Mouse (Mus musculus): ENCODE measurements around the gene Wdr45b.
"Not testable (repeated sequence)": the region's sequence is repeated elsewhere in the genome, so short reads cannot be mapped to it uniquely, and the experiment has no call there.

Wdr45b gene

DNA sequence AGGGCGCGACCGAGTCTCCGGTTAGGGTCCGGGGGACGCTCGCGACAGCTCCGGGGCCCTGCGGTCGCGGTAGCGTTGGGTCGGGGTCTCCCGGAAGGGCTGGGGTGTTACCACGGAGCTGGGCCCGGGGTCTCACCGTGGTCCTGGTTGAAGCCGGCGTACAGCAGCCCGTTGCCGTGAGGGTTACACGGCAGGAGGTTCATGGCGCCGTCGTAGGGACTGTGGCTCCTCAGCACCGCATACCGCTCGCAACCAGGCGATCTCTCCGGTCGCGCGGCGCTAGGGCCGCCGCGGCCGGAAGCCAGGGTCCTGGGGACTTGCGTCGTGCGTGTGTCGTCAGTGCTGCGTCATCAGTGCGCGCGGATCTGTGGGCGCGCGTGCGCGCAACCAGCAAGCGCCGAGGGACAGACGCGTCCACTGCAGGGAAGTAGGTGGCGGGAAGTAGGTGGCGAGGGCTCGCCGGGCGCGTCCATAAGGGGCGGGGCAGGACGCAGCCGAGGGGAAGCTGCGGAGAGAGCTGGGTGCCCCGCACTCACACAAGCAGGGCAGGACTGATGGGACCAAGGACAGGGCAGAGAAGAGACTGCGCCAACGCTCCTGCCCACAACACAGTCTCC is at the start of gene Wdr45b:
Gene Wdr45b (minus strand): TSS at position 355 of the 617 bp plus-strand sequence.
- CTCF ChIA-PET, result interaction anchor here (0.7 kb wide), 2 partner anchors 119 to 1565 kb away, joined by 6 read pairs; no protein-coding TSS in a partner anchor

DNA sequence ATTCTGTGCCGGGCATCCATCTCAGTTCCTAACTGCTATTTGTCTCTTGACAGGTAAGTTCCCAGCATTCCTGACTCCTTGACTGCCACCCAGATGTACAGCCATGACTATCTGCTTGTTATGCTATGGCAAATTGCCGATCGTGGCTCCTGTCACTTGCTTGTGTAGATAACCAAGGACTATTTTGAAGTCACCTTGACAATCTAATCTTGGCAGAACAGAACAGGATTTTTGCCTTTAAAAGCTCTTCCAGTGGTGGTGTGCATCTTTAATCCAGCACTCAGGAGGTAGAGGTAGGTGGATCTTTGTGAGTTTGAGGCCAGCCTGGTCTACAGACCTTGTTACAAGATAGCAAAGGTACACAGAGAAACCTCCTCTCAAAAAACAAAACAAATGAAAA is 38.2 kb upstream of the Wdr45b start:
- CTCF ChIA-PET, result no interaction called here

DNA sequence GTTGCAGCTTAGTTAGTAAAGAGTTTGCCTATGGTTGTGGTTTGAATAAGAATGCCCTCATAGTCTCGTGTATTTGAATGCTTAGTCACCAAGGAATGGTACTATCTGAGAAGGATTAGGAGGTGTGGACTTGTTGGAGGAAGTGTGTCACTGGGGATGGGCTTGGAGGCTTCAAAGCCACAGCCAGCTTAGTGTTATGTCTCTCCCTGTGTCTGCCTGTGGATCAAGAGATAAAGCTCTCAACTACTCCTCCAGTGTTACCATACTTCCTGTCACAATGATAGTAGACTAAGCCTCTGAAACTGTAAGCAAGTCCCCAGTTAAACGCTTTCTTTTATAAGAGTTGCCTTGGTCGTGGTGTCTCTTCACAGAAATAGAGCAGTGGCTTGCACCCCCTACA is 36.5 kb upstream of the Wdr45b start:
- CTCF ChIA-PET, result no interaction called here

DNA sequence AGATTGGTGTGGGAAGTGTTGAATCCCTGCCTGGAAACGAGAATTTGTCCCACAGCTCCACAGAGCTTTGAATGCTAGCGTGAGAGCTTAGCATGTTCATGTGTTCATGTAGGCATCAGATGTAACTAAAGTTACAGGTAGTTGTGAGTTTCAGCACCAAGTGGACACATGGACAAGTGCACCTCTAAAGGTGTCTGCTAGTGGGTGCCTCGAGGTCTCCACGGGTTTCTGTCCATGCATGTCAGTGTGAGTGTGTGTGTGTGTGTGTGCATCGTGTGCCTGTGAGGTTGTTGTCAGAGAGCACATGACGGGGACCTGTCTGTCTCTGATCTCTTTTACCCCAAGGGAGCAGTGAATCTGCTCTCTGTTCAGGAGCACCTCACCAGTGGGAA is 34.3 kb upstream of the Wdr45b start:
- CTCF ChIA-PET, result interaction anchor here (0.6 kb wide), 1 partner anchor 19 kb away, joined by 3 read pairs; no protein-coding TSS in a partner anchor

DNA sequence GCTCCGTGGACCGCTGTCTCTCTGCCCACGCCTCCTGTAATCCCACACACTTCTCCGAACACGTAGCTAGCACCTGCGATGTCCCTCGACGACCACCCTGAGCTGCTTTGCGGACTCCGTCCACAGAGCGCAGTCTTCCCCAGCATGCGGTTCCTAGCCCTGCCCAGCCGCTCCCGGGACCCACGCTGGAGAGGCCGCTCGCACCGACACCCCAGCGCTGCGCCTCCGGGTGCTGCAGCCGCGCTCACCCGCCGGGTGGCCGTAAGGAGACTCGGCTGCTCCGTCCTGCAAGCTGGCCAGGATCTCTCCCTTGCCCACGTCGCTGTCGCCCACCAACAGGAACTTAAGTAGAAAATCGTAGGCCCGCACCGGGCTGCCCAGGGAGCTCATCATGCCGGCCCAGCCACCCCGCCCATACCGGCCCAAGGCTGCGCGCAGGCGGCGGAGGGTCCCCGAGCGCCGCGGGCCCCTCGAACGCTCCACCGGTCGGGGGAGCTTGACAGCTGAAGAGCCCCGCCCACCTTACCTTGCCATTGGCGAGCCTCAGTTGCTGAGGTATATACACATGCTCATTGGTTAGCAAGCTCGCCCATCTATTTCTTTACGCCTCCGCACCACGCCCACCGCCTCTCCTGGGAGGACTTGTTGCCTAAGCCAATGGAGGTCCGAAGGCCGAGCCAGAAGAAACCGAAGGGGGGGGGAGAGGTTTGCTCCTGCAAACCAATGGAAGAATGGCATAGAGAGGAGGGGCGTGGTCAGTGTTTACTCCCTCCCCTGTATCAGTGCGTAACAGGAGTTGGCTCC is 33.7 kb upstream of the Wdr45b start, which contains the start of gene Rab40b:
Gene Rab40b (minus strand): TSS at position 502 of the 804 bp plus-strand sequence.
- CTCF ChIA-PET, result no interaction called here

DNA sequence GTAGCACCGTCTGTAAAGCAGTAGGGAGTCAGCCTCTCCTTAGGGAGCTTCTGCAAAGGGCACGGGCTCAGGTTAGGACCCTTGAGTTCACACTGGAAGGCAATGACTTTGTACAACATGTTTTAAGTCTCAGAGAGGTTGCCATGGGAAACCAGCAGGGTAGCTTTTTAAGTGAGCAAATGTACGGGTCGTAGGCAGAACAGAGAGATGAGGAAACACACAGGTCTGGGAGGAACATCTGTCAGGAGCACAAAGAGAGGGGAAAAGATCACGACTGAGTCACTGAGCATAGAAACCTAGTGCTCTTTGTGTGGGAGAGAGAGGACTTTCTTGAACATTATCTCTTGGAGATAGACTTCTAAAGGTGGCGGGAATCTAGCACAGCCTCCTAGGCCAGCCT is 26.0 kb upstream of the Wdr45b start:
- CTCF ChIA-PET, result interaction anchor here (0.6 kb wide), 1 partner anchor 434 kb away, joined by 3 read pairs; no protein-coding TSS in a partner anchor

DNA sequence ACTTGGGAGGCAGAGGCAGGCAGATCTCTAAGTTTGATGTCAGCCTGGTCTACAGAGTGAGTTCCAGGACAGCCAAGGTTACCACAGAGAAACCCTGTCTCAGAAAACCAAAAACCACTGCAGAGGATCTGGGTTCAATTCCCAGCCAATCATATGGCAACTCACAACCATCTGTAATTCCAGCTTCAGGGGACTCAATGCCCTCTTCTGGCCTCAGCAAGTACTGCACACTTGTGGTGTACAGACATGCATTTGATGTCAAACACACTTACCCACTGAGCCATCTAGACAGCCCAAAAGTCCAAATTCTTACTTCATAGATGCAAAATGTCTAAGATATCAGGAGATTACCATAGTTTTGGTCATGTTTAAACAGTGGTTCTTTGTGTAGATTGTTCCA is 24.4 kb upstream of the Wdr45b start:
- CTCF ChIA-PET, result no interaction called here

DNA sequence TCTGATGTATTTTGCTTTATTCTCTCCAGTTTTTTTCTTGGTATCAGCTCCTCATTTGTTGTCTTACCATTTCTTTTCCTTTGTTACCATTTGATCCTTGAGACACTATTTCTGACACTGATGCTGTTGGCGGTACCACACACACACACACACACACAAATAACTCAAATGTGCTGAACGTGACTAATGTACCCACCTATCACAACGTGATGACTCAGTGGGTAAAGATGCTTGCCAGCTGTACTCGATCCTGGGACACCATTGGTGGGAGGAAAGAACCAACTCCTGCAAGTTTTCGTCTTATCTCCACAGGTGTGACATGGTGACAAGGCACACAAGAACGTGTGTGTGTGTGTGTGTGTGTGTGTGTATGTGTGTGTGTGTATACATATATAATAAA is 19.1 kb upstream of the Wdr45b start:
- CTCF ChIA-PET, result no interaction called here

DNA sequence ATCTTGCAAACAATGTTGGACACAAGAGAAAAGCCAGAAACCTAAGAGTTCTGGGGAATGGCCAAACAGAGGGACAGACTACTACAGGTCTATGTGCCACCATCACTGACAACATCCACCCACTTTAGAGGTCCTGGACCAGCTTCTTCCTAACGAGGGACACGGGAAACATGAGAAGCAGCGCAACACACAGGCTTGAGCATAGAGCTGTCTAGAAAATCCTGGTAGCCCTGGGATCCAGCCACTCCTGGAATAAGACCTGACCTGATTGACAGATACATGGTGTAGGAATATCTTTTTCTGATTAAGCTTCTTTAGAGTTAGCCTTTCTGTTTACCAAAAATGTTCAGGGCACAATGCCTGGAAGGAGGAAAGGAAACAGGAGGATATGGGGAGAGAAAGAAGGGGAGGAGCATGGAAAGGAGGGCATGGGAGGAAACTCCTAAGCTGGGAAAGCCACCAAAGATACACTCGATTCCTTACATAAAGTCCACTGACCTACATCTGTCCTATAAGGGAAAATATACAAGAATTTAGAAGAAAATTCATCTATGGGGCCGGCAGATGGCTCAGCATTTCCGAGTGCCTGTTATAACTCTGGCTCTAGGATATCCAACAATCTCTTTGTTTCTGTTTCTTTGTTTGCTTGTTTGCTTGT is 16.2 kb upstream of the Wdr45b start:
- CTCF ChIA-PET, result no interaction called here

DNA sequence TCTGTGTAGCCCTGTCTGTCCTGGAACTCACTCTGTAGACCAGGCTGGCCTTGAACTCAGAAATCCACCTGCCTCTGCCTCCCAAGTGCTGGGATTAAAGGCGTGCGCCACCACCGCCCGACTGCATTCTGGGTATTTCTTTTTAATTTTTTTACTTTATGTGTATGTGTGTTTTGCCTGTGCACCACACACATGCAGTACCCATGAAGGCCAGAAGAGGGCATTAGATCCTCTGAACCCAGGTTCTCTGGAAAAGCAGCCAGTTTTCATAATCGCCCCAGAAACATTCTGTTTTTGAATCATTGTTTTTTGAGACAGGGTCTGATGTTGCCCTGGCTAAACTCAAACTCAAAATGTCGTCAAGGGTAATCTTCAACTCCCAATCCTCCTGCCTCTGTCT is 15.4 kb upstream of the Wdr45b start:
- CTCF ChIA-PET, result no interaction called here

DNA sequence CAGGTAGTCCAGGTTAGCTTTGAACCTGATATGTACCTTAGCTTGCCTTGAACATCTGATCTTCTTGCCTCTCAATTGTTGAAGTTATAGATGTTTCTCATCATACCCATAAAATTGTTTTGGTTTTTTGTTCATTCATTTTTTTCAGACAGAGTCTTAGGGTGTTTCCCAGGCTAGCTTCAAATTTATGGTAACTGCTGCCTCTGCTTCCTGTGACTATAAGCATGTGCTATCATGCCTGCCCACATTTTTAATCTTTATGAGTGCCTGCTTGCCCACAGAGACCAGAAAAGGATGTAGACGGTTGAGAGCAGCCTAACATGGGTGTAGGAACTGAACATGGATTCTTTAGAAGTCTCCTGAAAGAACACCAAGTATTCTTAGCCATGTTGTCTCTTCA is 14.5 kb upstream of the Wdr45b start:
- CTCF ChIA-PET, result no interaction called here

DNA sequence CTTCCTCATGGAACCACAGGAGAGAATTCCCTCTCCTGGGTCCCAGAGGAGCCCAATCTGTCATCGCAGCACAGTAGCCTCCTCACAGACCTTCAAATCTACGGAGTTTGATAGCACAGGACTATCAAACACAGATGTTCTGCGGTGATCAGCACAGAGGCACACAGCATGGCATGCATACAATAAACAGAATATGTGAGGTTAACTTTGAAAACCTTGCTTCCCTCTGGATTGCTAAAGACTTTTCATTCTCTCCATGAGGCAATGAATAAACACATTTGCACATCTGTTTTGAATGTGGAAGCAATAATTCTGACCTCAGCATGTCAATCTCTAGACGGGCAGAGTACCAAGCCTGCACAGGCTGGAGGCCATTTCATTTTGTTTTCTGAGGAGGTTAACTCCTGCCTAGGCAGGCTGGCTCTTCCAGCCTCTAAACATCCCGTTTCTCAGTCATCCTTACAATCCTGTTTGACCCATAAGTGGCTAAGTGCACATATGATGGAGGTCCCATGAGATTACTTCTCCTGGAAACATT is 13.0 kb upstream of the Wdr45b start:
- CTCF ChIA-PET, result no interaction called here

DNA sequence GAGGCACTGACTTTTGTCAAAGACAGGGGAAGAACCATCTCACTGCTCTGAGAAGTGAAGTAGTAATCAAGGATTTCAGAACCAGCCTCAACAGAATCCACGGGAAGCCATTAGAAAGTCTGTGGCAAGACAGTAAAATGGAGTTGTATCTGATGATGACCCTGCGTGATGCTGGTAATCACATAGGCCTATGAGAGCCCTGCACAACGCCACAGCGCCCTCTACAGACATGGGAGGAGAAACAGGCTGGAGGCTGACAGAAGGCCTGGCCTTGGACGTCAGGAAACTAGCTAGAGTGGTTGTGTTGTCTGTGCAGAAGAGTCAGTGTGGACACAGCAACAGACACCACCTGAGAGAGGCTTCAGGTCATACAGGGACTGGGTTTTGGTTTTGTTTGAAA is 8.0 kb upstream of the Wdr45b start:
- CTCF ChIA-PET, result no interaction called here

DNA sequence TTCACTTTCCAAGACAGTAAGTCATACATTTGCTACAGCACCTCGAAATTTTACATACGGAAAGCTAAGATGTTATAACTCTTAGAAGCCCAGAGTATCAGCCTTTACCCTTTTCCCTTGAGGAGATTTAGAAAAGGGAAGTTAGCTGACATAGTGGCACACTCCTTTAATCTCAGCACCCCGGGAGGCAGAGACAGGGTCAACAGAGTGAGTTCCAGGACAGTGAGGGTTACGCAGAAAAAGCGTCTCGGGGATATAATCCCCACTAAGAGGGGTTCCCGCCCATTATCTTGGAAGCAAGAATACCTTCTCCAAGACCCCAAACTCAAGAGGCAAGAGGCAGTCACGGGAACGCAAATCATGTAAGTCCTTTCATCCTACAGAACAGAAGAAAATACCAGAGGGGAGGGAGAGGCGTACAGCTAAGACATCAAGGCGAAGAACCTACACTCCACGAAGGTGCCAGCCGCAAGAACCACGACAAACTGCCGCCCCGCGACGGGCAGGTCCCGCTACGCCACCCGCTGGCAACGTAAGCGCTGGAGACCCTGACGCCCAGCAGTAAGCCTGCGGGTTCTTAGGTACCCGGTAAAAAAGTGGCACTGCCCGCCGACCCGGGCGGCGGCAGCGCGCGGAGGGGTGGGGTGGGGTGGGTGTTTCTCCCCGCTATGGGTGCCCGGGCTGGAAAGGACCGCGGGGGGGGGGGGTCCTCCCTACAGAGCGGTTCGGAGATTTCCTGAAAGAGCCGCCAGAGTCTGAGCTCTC is 737 bp downstream of the Wdr45b start:
- CTCF ChIA-PET, result interaction anchor here (0.7 kb wide), 2 partner anchors 119 to 1564 kb away, joined by 6 read pairs; no protein-coding TSS in a partner anchor

DNA sequence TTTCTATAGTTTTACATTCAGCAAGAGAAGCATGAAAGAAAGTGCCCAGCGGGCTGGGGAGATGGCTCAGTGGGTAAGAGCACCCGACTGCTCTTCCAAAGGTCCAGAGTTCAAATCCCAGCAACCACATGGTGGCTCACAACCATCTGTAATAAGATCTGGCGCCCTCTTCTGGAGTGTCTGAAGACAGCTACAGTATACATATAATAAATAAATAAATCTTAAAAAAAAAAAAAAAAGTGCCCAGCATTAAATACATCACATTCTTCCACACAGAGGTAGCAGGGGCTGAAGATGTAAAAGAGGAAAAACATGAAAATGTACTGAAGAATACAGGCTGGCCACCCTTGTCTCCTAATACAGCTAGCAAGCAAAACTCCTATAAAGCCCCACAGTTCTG is 5.5 kb downstream of the Wdr45b start:
- CTCF ChIA-PET, result interaction anchor here (0.6 to 1.9 kb wide), 2 partner anchors 13 to 120 kb away, joined by 4 to 7 read pairs; no protein-coding TSS in a partner anchor

DNA sequence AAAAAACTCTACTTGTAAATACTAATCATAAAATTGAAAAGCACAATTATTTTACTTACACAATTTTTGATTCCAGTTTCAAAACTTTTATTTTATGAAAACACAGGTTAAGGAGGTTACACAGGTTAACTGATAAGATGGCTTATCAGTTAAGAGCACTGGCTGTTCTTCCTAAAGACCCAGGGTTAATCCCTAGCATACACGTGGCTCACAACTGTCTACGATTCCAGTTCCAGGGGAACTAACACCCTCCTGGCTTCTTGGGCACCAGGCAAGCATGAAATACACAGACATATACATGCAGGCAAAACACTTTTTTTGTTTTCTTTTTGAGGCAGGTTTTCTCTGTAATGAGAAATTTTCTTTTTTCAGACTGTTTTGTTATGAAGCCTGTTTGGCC is 6.1 kb downstream of the Wdr45b start:
- CTCF ChIA-PET, result interaction anchor here (1.9 kb wide), 1 partner anchor 12 kb away, joined by 4 read pairs; no protein-coding TSS in a partner anchor

DNA sequence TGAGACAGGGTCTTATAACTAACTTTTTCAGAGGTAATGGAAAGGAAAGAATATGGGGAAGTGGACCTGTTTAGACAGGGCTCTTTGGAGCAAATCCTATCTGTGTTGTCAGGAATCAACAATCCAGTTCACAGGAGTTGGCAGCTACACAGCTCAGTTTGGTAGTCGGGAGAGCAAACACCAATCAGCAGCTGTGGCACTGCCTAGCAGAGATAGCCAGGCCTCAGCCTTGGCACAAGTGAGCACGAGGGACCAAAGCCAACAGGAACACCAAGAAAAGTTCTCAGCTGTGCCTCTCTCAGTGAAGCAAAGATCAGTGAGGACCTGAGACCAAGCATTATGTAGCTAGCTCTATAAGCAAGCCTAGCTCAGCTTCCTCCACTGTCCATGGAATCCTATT is 7.2 kb downstream of the Wdr45b start:
- CTCF ChIA-PET, result no interaction called here

DNA sequence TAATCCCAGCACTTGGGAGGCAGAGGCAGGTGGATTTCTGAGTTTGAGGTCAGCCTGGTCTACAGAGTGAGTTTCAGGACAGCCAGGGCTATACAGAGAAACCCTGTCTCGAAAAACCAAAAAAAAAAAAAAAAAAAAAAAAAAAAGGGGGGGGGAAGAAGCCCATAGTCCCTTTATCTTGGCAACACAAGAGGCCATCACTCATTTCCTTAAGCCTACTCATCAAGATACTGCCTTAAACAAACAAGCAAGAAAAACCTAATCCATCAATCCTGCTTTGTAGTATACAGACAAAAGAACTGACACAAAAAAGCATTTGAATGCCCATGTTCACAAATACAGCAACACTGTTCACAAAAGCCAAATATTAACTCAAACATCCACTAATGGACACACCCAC is 11.8 kb downstream of the Wdr45b start:
- CTCF ChIA-PET, result not testable (repeated sequence)

DNA sequence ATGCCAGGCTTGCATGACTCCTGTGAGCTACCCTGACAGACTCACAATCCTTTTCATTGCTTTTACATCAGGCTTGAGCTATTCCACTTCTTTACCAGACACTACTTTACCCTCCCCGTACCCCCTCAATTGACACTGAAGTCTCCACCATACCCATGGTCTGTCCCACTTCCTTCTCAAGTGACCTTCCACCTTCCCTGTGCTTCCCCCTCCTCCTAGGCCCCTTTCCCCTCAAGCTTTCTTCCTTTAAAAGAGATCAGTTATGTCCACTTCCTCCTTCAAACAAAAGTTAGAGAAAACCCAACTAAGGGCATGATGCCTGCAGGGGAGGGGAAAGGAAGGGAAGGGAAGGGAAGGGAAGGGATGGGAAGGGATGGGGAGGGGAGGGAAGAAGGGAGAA is 14.0 kb downstream of the Wdr45b start:
- CTCF ChIA-PET, result interaction anchor here (0.6 to 0.7 kb wide), 2 partner anchors 10 to 421 kb away, joined by 9 to 29 read pairs; no protein-coding TSS in a partner anchor

DNA sequence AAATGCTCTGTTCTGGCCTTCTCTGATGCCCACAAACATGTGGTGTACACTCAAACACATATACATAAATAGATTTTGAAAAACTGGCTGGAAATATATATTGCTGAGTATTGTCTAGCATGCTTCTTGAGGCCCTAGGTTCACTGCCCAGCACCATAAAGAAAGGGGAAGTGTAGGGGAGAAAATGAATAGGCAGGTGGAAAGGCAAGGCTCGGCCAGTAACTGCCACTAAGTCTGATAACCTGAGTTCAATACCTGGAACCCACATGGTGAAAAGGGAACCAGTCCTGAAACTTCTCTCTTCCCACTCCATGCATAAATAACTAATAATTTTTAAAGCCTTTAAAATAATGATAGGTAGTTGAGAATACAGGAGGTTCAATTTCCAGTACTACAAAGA is 14.6 kb downstream of the Wdr45b start:
- CTCF ChIA-PET, result interaction anchor here (0.7 kb wide), 1 partner anchor 420 kb away, joined by 29 read pairs; no protein-coding TSS in a partner anchor

DNA sequence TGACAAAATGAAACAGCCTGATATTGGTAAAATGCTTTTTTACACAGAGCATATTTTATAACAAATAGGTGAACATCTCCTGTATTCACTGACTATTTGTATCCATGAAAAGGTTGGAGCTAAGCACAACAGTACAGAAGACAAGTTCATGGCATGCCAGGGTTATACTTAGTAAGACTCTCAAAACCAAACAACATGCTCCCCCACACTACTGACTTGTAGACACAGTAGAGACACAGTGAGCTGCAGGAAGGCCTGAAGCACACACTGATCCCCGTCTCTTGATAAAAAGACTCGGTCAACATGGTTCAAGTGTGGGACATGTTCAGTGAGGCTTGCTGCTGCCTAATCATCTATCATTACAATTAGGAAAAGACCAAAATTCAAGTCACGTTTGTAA is 22.6 kb downstream of the Wdr45b start:
- CTCF ChIA-PET, result no interaction called here
